Mouse (Mus musculus) C2C12 (cell line): ENCODE measurements at regions not wholly inside any gene's neighbourhood (a gene's known extent, or its start where the extent isn't known, plus 50 kb on each side); places are given as distances from the start of the nearest gene placed in this dataset.

Experiments used
- H3K27me3 ChIP-seq: one replicate; pipeline ENCODE4 v1.6.1; 2011; ENCODE audit not compliant: control insufficient read depth, insufficient read depth, insufficient read length
- H3K36me3 ChIP-seq: one replicate; pipeline ENCODE4 v1.6.1; 2011; ENCODE audit not compliant: control insufficient read depth, insufficient read depth
- H3K4me3 ChIP-seq: one replicate; pipeline ENCODE4 v1.5.1; 2011; ENCODE audit warnings: mild to moderate bottlenecking, control low read depth; ENCODE audit not compliant: poor library complexity, insufficient read depth, severe bottlenecking
- H3K79me2 ChIP-seq: one replicate; pipeline ENCODE4 v1.6.1; 2011; ENCODE audit not compliant: control insufficient read depth, insufficient read depth
- H3K79me3 ChIP-seq: one replicate; pipeline ENCODE4 v1.6.1; 2011; ENCODE audit warnings: low read depth, control low read depth
- H3ac ChIP-seq: one replicate; pipeline ENCODE3; 2011; ENCODE audit warnings: low read depth; ENCODE audit not compliant: control insufficient read depth, insufficient read length
- CEBPB ChIP-seq: IDR thresholded peaks from one replicate; pipeline ENCODE4 v1.6.1; 2011; ENCODE audit warnings: low read depth, mild to moderate bottlenecking, control low read depth, moderate library complexity
- CTCF ChIP-seq: IDR thresholded peaks from one replicate; pipeline ENCODE4 v1.5.1; 2011; ENCODE audit not compliant: control insufficient read depth, insufficient read depth, insufficient read length
- FOSL1 ChIP-seq: IDR thresholded peaks from one replicate; pipeline ENCODE4 v1.8.0; 2011; ENCODE audit warnings: mild to moderate bottlenecking, low read length; ENCODE audit not compliant: poor library complexity, insufficient read depth, severe bottlenecking
- MAX ChIP-seq: IDR thresholded peaks from one replicate; pipeline ENCODE4 v1.6.1; 2011; ENCODE audit warnings: mild to moderate bottlenecking, control low read depth
- MYOD1 ChIP-seq: IDR thresholded peaks from one replicate; pipeline ENCODE4 v1.6.1; 2011; ENCODE audit warnings: low read depth; ENCODE audit not compliant: control insufficient read depth, insufficient read length
- MYOG ChIP-seq: IDR thresholded peaks from one replicate; pipeline ENCODE4 v1.6.1; 2011; ENCODE audit not compliant: control insufficient read depth, insufficient read length; ENCODE audit errors: extremely low read depth
- USF1 ChIP-seq: IDR thresholded peaks from one replicate; pipeline ENCODE4 v1.6.1; 2011; ENCODE audit warnings: low read depth, mild to moderate bottlenecking, control low read depth, moderate library complexity

DNA sequence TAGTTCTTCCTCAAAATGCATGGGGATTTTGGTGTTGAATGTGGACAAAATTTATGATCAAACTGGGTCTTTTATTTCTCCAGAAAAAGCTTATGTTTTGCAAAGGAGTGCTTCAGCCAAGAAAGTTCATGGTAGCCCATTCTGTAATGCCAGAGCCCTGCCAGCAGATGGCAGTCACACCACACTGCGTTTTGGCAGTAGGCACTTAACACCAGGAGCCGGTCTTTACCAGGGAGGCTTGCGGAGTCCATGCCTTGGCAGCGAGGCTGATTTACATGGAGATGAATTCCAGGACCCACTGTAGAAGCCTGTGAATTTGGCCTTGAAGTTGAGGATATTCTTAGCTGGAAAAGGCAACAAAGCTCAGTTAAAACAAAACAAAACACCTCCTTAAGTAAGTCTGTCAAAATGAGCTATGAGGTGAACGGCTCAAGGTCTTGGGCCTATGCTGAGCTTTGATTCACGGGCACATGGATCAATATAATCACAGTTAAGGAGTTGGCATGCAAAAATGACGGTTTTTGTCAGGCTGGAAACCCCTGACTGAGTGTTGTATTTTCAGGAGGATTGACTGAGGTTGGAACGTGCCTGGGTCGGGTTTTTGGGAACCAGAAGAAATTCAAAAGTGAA, 185.4 kb downstream of the Gm7489 start:
- Histone ChIP-seq H3K27me3 (no peaks in the 10 kb centered on the region), H3K79me2 (no peaks in the 10 kb centered on the region), H3K79me3 (no peaks in the 10 kb centered on the region), H3ac (no peak overlapping the region), H3K36me3 (no peaks in the 10 kb centered on the region), H3K4me3 (no peak overlapping the region)
- TF ChIP-seq CTCF (peak; percentile 97), FOSL1 (no peak)

DNA sequence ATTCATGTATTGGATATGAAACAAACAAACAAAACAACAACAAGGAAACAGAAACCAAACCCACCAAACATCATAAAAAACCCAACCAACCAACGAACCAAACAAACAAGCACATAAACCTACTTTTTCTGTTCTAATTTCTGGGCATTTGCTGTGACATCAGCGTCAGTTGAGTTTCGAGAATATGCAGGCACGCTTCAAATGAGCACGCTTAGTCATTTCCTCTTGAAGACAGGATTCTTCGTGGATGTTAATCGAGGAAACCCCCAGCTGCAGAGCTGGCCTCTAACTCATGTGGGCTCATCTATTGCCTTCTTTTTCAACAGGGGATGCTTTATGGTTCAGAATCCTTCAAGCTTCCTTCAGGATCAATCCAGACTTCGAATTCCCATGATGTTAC, 187.0 kb downstream of the Gm7489 start:
- Histone ChIP-seq H3K79me3 (no peaks in the 10 kb centered on the region), H3K27me3 (no peaks in the 10 kb centered on the region), H3K79me2 (no peaks in the 10 kb centered on the region), H3K36me3 (no peaks in the 10 kb centered on the region), H3K4me3 (no peak overlapping the region), H3ac (no peak overlapping the region)
- TF ChIP-seq MYOD1 (no peak), MAX (no peak), CTCF (no peak), FOSL1 (no peak), USF1 (no peak), MYOG (no peak)

- Histone ChIP-seq H3K4me3 (no peak overlapping the region), H3K79me3 (no peaks in the 10 kb centered on the region), H3K79me2 (no peaks in the 10 kb centered on the region), H3K36me3 (no peaks in the 10 kb centered on the region), H3K27me3 (no peaks in the 10 kb centered on the region), H3ac (no peak overlapping the region)
- no peak for TF ChIP-seq MYOD1
- no peak for TF ChIP-seq CTCF
- TF ChIP-seq FOSL1, result no peak
- no peak for TF ChIP-seq MAX
- TF ChIP-seq MYOG, result no peak
- TF ChIP-seq USF1, result no peak
- no peak for TF ChIP-seq CEBPB
Measured at GRCm38 (mm10) chr15:54091301-54091700, 206.6 kb downstream of the Gm7489 start.

DNA sequence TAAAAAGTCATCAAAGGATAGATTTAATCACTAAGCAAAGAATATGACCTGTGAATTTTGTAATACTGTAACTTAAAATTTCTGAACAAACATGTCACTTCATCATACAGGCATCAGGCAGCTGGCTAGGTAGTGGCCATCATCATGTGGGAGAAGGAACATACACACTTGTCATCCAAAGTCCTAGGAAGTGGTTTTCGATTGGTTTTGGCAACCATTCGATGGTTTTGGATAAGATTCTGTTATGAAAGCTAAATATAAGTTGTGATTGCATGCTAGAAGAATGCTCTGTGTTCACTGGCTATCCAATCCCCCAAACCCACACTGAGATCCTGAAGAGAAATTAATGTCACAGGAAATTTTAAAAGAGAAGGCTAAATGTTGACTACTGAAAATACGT, 207.7 kb downstream of the Gm7489 start:
- Histone ChIP-seq H3K27me3 (no peaks in the 10 kb centered on the region), H3ac (no peak overlapping the region), H3K36me3 (no peaks in the 10 kb centered on the region), H3K4me3 (no peak overlapping the region), H3K79me3 (no peaks in the 10 kb centered on the region), H3K79me2 (no peaks in the 10 kb centered on the region)
- TF ChIP-seq CTCF (no peak), CEBPB (no peak), MYOD1 (no peak), MYOG (no peak), USF1 (no peak), MAX (no peak), FOSL1 (no peak)

GRCm38 (mm10) chr15:54097498-54097897, 212.8 kb downstream of the Gm7489 start:
- H3K36me3 ChIP-seq, result no peaks in the 10 kb centered on the region
- TF ChIP-seq MYOD1 (no peak), MYOG (no peak), MAX (no peak), USF1 (no peak), CTCF (no peak)
- no peaks in the 10 kb centered on the region for H3K79me2 ChIP-seq
- no peaks in the 10 kb centered on the region for H3K27me3 ChIP-seq
- no peak overlapping the region for H3ac ChIP-seq
- no peak overlapping the region for H3K4me3 ChIP-seq
- H3K79me3 ChIP-seq, result no peaks in the 10 kb centered on the region

DNA sequence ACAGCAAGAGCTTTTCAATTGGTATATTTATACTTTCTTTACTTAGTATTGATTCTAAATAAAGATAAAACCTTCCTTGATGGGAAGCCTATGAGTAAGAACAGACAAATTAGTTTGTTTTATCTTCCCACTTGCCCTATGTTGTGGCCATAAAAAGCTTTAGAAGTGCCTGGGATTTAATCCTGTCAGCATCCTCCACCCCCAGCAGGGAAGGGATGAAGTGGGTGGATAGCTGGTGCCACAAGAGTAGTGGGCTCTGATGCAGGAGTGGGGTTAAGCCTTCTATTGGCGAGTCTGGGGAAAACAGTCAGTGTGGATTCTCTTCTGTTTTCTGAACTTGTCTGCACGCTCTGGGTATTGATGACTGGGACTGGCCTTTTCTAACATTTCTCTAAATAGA, 227.7 kb downstream of the Gm7489 start:
- TF ChIP-seq USF1 (no peak), MAX (no peak)
- H3ac ChIP-seq, result no peak overlapping the region
- no peak overlapping the region for H3K4me3 ChIP-seq
- H3K27me3 ChIP-seq, result no peaks in the 10 kb centered on the region
- no peaks in the 10 kb centered on the region for H3K79me3 ChIP-seq
- H3K79me2 ChIP-seq, result no peaks in the 10 kb centered on the region
- H3K36me3 ChIP-seq, result no peaks in the 10 kb centered on the region
